Mouse (Mus musculus) limb, embryonic 14.5 days (tissue): ENCODE data around the gene Lefty2. TPM values are rescaled to one million over a fixed set of nuclear protein-coding genes. Genes with fewer than 3 reads are reported as not detected.
"Not testable (repeated sequence)": the region's sequence is repeated elsewhere in the genome, so short reads cannot be mapped to it uniquely, and the experiment has no call there.

Experiments used
- ATAC-seq: fragments of 200-750 bp; cut with Nextera tagmentation; 2 replicates; pipeline ENCODE4 v1.8.0; 2017; ENCODE audit warnings: low read depth, moderate number of reproducible peaks, moderate TSS enrichment; ENCODE audit not compliant: low FRiP score
- DNase-seq: peaks from one replicate; pipeline ENCODE4 v3.0.0-alpha.2; 2015; ENCODE audit warnings: low spot score
- H3K27ac ChIP-seq: fragments of 300-500 bp; sonication (generic); replicated peaks from 2 replicates; pipeline ENCODE4 v1.5.1; 2014; ENCODE audit warnings: low read depth, mild to moderate bottlenecking, low read length, moderate library complexity, mixed read lengths
- H3K27me3 ChIP-seq: fragments of 300-500 bp; sonication (generic); 2 replicates; pipeline ENCODE4 v1.6.1; 2014; ENCODE audit warnings: low read length, mixed read lengths; ENCODE audit not compliant: control insufficient read depth, insufficient read depth
- H3K36me3 ChIP-seq: fragments of 300-500 bp; sonication (generic); 2 replicates; pipeline ENCODE4 v1.6.1; 2014; ENCODE audit warnings: mild to moderate bottlenecking, low read length, moderate library complexity, mixed read lengths; ENCODE audit not compliant: control insufficient read depth, insufficient read depth
- H3K4me1 ChIP-seq: fragments of 300-500 bp; sonication (generic); 2 replicates; pipeline ENCODE4 v1.6.1; 2014; ENCODE audit warnings: antibody characterized with exemption, low read length, mixed read lengths; ENCODE audit not compliant: control insufficient read depth, insufficient read depth
- H3K4me2 ChIP-seq: fragments of 300-500 bp; sonication (generic); replicated peaks from 2 replicates; pipeline ENCODE4 v1.6.1; 2014; ENCODE audit warnings: low read depth, mild to moderate bottlenecking, low read length, moderate library complexity; ENCODE audit not compliant: severe bottlenecking
- H3K4me3 ChIP-seq: fragments of 300-500 bp; sonication (generic); replicated peaks from 2 replicates; pipeline ENCODE4 v1.5.1; 2014; ENCODE audit warnings: low read length
- H3K9ac ChIP-seq: fragments of 300-500 bp; sonication (generic); 2 replicates; pipeline ENCODE4 v1.6.1; 2014; ENCODE audit warnings: mild to moderate bottlenecking, low read depth, low read length, moderate library complexity; ENCODE audit not compliant: severe bottlenecking
- H3K9me3 ChIP-seq: fragments of 300-500 bp; sonication (generic); 2 replicates; pipeline ENCODE4 v1.6.1; 2016; ENCODE audit warnings: low read length; ENCODE audit not compliant: control insufficient read depth
- POLR2A ChIP-seq: fragments of 200-500 bp; IDR thresholded peaks from 2 replicates; pipeline ENCODE4 v1.8.0; 2012; ENCODE audit warnings: inconsistent platforms, mild to moderate bottlenecking, moderate library complexity, borderline replicate concordance; ENCODE audit not compliant: insufficient read depth, insufficient read length; ENCODE audit errors: extremely low read depth
- WGBS: fragments of 180-500 bp; shearing (Covaris S2); extraction: QIAGEN DNeasy Blood & Tissue Kit; methylation state at CpG from one replicate; pipeline ENCODE4 v1.1.7; 2014; 5-methylcytosine and 5-hydroxymethylcytosine counted together
- polyA plus RNA-seq, 2 experiments: library from polyadenylated mRNA; depleted of rRNA in 1 of 2; stranded (reverse) in 1 of 2; unstranded in 1 of 2; fragments of >200 nt; fragmentation: Nextera tagmentation in 1 of 2; extraction: Ambion mirVana in 1 of 2; gene quantifications; 2 replicates each; pipeline versions ENCODE4 v1.2.1 to v1.2.3; 2012 to 2014

The Lefty2 gene
- polyA plus RNA-seq, 2 experiments: 0.11 to 0.17 TPM

GRCm38 (mm10) chr1:180889841-180890240 is 3.1 kb upstream of the Lefty2 start:
- Histone ChIP-seq H3K36me3 (no peaks in the 10 kb centered on the region), H3K4me2 (no peak overlapping the region), H3K4me1 (peaks cover 14% of the 10 kb centered on the region), H3K9ac (no peak overlapping the region), H3K9me3 (no peaks in the 10 kb centered on the region), H3K4me3 (no peak overlapping the region), H3K27ac (no peak overlapping the region), H3K27me3 (peaks cover 11% of the 10 kb centered on the region)
- no peak for TF ChIP-seq POLR2A
- ATAC-seq: no peak
- WGBS: 34% methylated on average over 6 of the region's 6 CpGs
- no peak for DNase-seq

- Histone ChIP-seq H3K4me2 (peak overlapping the region; percentile 28), H3K27me3 (peaks cover 16% of the 10 kb centered on the region), H3K4me3 (peak overlapping the region; percentile 24)
- 8% methylated on average over 38 of the region's 51 CpGs for WGBS
- DNase-seq, H3K9me3 ChIP-seq, H3K4me1 ChIP-seq, H3K9ac ChIP-seq, H3K36me3 ChIP-seq, H3K27ac ChIP-seq: not testable (repeated sequence)
- ATAC-seq: peak; percentile 41; the same call in 1 of the 2 replicates
Measured at GRCm38 (mm10) chr1:180894088-180894987, 1.4 kb downstream of the Lefty2 start.

- H3K27ac ChIP-seq: no peak overlapping the region
- no peak overlapping the region for H3K4me2 ChIP-seq
- no peak overlapping the region for H3K9ac ChIP-seq
- TF ChIP-seq POLR2A: no peak
- no peaks in the 10 kb centered on the region for H3K9me3 ChIP-seq
- peaks cover 6% of the 10 kb centered on the region for H3K36me3 ChIP-seq
- peaks cover 12% of the 10 kb centered on the region for H3K4me1 ChIP-seq
- no peak overlapping the region for H3K4me3 ChIP-seq
- no peaks in the 10 kb centered on the region for H3K27me3 ChIP-seq
- no peak for ATAC-seq
- DNase-seq: peak; percentile 47
- 0% methylated on average over 4 of the region's 4 CpGs for WGBS
Measured at GRCm38 (mm10) chr1:180901107-180901506, 8.2 kb downstream of the Lefty2 start.

GRCm38 (mm10) chr1:180902915-180903314 is 10.0 kb downstream of the Lefty2 start:
- Histone ChIP-seq H3K9ac (no peak overlapping the region), H3K36me3 (peaks cover 24% of the 10 kb centered on the region), H3K27me3 (no peaks in the 10 kb centered on the region), H3K4me1 (peaks cover 12% of the 10 kb centered on the region), H3K4me3 (no peak overlapping the region), H3K9me3 (no peaks in the 10 kb centered on the region), H3K4me2 (no peak overlapping the region), H3K27ac (no peak overlapping the region)
- DNase-seq (no peak), ATAC-seq (no peak)
- no peak for TF ChIP-seq POLR2A
- WGBS: 30% methylated on average over 5 of the region's 5 CpGs

- peak overlapping the region; percentile 84 for H3K4me3 ChIP-seq
- no peak for ATAC-seq
- H3K36me3 ChIP-seq: peaks cover 31% of the 10 kb centered on the region
- no peak for DNase-seq
- no peak for TF ChIP-seq POLR2A
- peaks cover 12% of the 10 kb centered on the region for H3K4me1 ChIP-seq
- H3K27me3 ChIP-seq: no peaks in the 10 kb centered on the region
- H3K27ac ChIP-seq: peak overlapping the region; percentile 56; the same call in 1 of the 2 replicates
- peak overlapping the region; percentile 95 for H3K9ac ChIP-seq
- no peaks in the 10 kb centered on the region for H3K9me3 ChIP-seq
- H3K4me2 ChIP-seq: peak overlapping the region; percentile 85
- 39% methylated on average over 10 of the region's 10 CpGs for WGBS
Measured at GRCm38 (mm10) chr1:180903666-180904038, 10.7 kb downstream of the Lefty2 start.
